Mouse (Mus musculus) forebrain, embryonic 12.5 days (tissue): ENCODE results near the gene Zfp872. TPM values are rescaled to one million over a fixed set of nuclear protein-coding genes. Genes with fewer than 3 reads are reported as not detected.
"Not testable (repeated sequence)": the region's sequence is repeated elsewhere in the genome, so short reads cannot be mapped to it uniquely, and the experiment has no call there.

Experiments
- ATAC-seq: fragments of 200-750 bp; cut with Nextera tagmentation; 2 replicates; pipeline ENCODE4 v1.8.0; 2017; ENCODE audit warnings: moderate TSS enrichment; ENCODE audit not compliant: low FRiP score
- H3K27ac ChIP-seq: fragments of 300-500 bp; sonication (generic); 2 replicates; pipeline ENCODE4 v1.5.1; 2016; ENCODE audit warnings: mild to moderate bottlenecking
- H3K27me3 ChIP-seq: fragments of 300-500 bp; sonication (generic); 2 replicates; pipeline ENCODE4 v1.6.1; 2016; ENCODE audit warnings: mild to moderate bottlenecking
- H3K36me3 ChIP-seq: fragments of 300-500 bp; sonication (generic); replicated peaks from 2 replicates; pipeline ENCODE4 v1.6.1; 2016; ENCODE audit warnings: mild to moderate bottlenecking
- H3K4me1 ChIP-seq: fragments of 300-500 bp; sonication (generic); 2 replicates; pipeline ENCODE4 v1.6.1; 2016
- H3K4me2 ChIP-seq: fragments of 300-500 bp; sonication (generic); 2 replicates; pipeline ENCODE4 v1.6.1; 2016; ENCODE audit warnings: mild to moderate bottlenecking, moderate library complexity
- H3K4me3 ChIP-seq: fragments of 300-500 bp; sonication (generic); replicated peaks from 2 replicates; pipeline ENCODE4 v1.5.1; 2016; ENCODE audit warnings: mild to moderate bottlenecking
- H3K9ac ChIP-seq: fragments of 300-500 bp; sonication (generic); 2 replicates; pipeline ENCODE4 v1.6.1; 2016; ENCODE audit warnings: mild to moderate bottlenecking
- H3K9me3 ChIP-seq: fragments of 300-500 bp; sonication (generic); 2 replicates; pipeline ENCODE4 v1.6.1; 2016
- WGBS: fragments of 180-500 bp; shearing (Covaris S2); methylation state at CpG from one replicate; pipeline ENCODE4 v1.1.7; 2016; 5-methylcytosine and 5-hydroxymethylcytosine counted together
- polyA plus RNA-seq: library from polyadenylated mRNA; unstranded; fragments of >200 nt; fragmentation: Nextera tagmentation; extraction: Ambion mirVana; gene quantifications from 2 replicates; pipeline ENCODE4 v1.2.1, GENCODE M21; 2016

Gene Zfp872
- polyA plus RNA-seq, 1 experiment from 2014 or later: 0.31 TPM

DNA sequence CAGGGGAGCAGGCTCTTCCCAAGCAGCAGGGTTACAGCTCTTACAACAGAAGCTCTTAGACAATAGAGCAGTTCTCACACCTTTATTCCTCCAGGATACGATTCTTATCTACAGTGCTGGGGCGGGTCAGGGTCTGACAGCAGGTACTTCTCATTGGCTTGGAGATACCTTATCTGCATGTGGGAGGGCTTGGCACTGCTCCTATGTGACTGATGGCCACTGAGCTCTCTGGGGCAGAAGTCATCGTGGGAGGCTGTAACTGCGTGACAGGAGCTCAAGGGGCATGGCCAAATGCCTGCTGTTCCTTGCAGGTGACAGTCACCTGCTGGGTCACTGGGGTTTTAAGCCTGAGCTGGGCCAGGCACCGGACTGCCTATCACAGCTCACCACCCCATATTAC lies 8.5 kb downstream of the Zfp872 start:
- Histone ChIP-seq H3K27ac (no peak overlapping the region), H3K4me3 (no peak overlapping the region), H3K36me3 (no peaks in the 10 kb centered on the region), H3K27me3 (no peaks in the 10 kb centered on the region), H3K9me3 (peaks cover 30% of the 10 kb centered on the region), H3K4me1 (no peaks in the 10 kb centered on the region), H3K9ac (no peak overlapping the region), H3K4me2 (no peak overlapping the region)
- WGBS: 47% methylated on average over 5 of the region's 5 CpGs
- no peak for ATAC-seq

- ATAC-seq: no peak
- no peaks in the 10 kb centered on the region for H3K9me3 ChIP-seq
- 84% methylated on average over 2 of the region's 2 CpGs for WGBS
- H3K36me3 ChIP-seq: no peaks in the 10 kb centered on the region
- H3K4me2 ChIP-seq: no peak overlapping the region
- no peak overlapping the region for H3K9ac ChIP-seq
- H3K27me3 ChIP-seq: no peaks in the 10 kb centered on the region
- H3K27ac ChIP-seq: no peak overlapping the region
- no peak overlapping the region for H3K4me3 ChIP-seq
- no peaks in the 10 kb centered on the region for H3K4me1 ChIP-seq
These were observed 25.9 kb downstream of the Zfp872 start for GRCm38 (mm10) chr9:22213785-22214194.

DNA sequence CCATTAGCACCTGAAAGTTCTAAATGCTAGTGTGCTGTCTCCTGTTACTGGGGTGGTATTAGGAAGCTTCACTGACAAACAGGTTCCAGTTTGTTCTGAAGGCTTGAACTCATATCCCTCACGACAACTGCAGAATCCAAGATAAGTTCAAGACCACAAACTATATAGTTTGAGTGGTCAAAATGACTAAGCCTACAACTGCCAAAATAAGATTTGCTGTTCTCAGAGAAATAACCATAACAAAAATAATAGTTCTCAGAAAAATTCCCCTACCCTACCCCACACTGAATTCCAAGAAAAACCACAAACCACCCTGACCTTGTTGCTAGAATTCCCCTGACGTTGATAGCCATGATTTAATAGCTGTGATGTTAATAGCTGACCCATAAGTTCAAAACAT lies 26.7 kb downstream of the Zfp872 start:
- ATAC-seq: no peak
- Histone ChIP-seq H3K27ac (no peak overlapping the region), H3K4me3 (no peak overlapping the region), H3K9ac (no peak overlapping the region), H3K27me3 (no peaks in the 10 kb centered on the region), H3K4me2 (no peak overlapping the region), H3K4me1 (no peaks in the 10 kb centered on the region), H3K9me3 (no peaks in the 10 kb centered on the region), H3K36me3 (no peaks in the 10 kb centered on the region)
- WGBS: 90% methylated on average over 2 of the region's 2 CpGs

- H3K27ac ChIP-seq: no peak overlapping the region
- no peak overlapping the region for H3K4me2 ChIP-seq
- H3K27me3 ChIP-seq: no peaks in the 10 kb centered on the region
- H3K4me3 ChIP-seq: no peak overlapping the region
- 61% methylated on average over 3 of the region's 3 CpGs for WGBS
- no peaks in the 10 kb centered on the region for H3K9me3 ChIP-seq
- no peak for ATAC-seq
- H3K9ac ChIP-seq: no peak overlapping the region
- no peaks in the 10 kb centered on the region for H3K4me1 ChIP-seq
- H3K36me3 ChIP-seq: no peaks in the 10 kb centered on the region
These were observed 28.8 kb downstream of the Zfp872 start for GRCm38 (mm10) chr9:22216705-22217104.

DNA sequence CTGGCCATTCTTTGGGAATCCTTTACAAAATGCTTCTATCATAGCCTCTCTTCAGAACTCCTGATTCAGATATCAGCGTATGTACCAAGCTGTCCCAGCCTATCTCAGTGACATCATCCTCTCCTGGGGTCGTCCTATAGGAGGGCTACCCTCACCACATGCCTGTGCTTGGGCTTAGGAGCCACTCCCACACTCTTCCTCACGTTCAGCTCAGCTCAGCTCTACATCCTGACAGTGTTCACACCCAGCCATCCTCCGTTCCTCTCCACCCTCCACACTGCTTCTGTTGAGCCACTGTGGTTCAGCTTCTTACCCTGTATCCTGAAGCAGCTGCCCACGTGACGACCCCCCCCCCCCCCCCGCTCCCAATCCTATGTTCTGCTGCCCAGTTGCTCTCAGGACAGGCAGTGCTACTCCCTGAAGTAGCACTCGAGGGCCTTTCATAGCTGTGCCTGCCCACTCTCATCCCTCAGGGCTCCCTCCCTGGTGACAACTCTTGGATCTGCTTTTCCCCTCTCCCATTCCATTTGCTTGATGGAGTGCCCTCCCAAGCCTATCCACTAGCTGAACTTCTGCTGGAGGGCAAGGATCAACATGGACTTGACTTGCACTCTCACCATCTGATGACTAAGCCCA lies 30.1 kb downstream of the Zfp872 start:
- no peak for ATAC-seq
- H3K9ac ChIP-seq: no peak overlapping the region
- H3K4me1 ChIP-seq: no peaks in the 10 kb centered on the region
- no peaks in the 10 kb centered on the region for H3K9me3 ChIP-seq
- no peak overlapping the region for H3K4me2 ChIP-seq
- H3K4me3 ChIP-seq: no peak overlapping the region
- no peak overlapping the region for H3K27ac ChIP-seq
- no peaks in the 10 kb centered on the region for H3K36me3 ChIP-seq
- 57% methylated on average over 6 of the region's 8 CpGs for WGBS
- H3K27me3 ChIP-seq: no peaks in the 10 kb centered on the region

DNA sequence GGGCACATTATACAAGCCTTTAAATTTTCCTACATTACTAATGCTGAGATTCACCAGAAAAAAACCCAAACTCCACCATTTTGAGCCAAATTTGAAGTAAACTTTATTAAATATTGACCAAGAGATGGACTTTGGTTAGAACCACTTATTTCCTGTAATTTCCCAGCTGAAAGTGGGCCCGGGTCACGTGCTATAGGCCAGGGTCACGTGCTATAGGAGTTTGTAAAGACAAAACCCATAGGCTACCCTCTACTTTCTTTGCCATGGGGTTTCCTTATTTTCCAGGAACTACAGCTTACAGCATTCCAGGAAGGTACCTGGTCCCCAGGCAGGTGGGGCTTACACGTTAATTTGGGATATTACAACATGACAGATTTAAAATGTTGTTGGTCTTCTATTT lies 36.2 kb downstream of the Zfp872 start:
- Histone ChIP-seq H3K9me3 (no peaks in the 10 kb centered on the region), H3K4me2 (no peak overlapping the region), H3K36me3 (no peaks in the 10 kb centered on the region), H3K27ac (no peak overlapping the region), H3K4me1 (peaks cover 5% of the 10 kb centered on the region; the same call in 1 of the 2 replicates), H3K9ac (no peak overlapping the region), H3K4me3 (no peak overlapping the region), H3K27me3 (no peaks in the 10 kb centered on the region)
- 95% methylated on average over 4 of the region's 4 CpGs for WGBS
- ATAC-seq: no peak

DNA sequence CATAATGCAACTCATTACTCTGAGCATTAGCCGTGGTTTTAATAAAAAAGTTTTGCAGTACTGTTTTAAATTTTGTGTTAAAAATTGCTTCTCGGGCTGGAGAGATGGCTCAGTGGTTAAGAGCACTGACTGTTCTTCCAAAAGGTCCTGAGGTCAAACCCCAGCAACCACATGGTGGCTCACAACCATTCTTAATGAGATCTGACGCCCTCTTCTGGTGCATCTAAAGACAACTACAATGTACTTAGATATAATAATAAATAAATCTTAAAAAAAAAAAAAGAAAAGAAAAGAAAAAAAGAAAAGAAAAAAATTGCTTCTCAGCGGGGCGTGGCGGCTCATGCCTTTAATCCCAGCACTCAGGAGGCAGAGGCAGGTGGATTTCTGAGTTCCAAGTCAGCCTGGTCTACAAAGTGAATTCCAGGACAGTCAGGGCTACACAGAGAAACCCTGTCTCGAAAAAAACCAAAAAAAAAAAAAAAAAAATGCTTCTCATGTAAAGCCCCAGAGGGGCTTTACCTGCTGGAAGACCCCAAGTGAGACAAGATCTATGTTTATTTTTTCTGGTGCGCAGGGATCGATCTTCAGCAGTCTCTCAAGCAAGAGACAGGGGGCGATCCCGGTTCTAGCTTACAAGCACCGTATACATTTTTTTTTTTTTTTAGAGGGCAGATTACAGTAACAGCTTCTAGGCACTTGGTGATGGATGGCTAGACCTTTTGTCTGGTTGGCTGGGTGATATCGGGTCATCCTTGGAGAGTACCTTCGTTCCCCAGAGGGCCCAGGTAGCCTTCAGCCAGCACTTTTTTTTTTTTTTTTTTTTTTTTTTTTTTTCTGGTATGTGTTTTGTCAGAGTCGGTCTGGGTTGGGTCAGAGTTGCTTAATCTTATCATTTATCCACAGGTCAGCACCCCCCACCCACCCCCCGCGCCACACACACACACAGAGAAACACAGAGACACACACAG lies 36.9 kb downstream of the Zfp872 start:
- Histone ChIP-seq H3K36me3 (no peaks in the 10 kb centered on the region), H3K27me3 (no peaks in the 10 kb centered on the region), H3K9ac (peak overlapping the region; percentile 69; the same call in 1 of the 2 replicates), H3K4me1 (peaks cover 5% of the 10 kb centered on the region; the same call in 1 of the 2 replicates), H3K9me3 (no peaks in the 10 kb centered on the region), H3K4me3 (peak overlapping the region; percentile 78), H3K4me2 (peak overlapping the region; percentile 70), H3K27ac (0 out of 2 replicates have a peak overlapping the region, but pooled peaks have one; percentile 13)
- ATAC-seq: peak; percentile 45
- 26% methylated on average over 17 of the region's 17 CpGs for WGBS

DNA sequence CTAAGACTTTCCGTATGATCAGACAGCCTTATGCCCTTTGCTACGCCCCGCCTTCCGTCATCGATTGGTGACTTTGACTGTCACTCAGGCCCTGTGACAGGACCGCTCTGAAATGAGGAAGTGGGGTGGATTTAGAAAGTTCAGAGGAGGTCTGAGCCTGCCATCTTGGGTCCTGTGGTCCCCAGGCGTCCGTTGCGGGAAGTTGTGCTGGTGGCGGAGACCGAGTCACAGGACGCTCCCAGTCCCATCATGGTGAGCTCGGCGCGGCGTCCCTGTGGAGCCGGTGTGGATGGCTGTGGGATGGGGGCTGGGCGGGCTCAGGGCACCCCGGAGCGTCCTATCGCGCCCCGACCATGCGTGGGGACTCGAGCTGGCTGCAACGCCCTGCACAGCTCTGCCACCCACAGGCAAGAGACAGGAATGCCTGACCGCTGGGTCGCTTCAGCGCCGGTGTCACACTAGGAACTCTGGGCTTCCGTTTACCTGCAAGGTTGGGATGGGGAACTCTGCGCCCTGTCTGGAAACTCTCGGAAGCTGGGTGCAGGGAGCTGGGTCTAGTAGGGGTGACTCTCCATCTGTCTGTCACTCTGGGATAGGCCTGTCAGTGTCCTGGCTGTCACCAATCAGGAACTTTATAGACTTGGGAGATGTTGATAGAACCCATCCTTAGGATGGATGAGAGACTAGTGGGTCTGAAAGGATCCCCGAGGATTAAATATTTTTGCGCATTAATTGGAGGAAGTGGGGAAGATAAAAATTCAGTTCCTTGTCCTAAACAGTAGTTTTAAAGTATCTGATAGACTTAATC lies 37.9 kb downstream of the Zfp872 start, which contains the start of gene Zfp809:
Gene Zfp809 (plus strand): TSS at position 134 of the 808 bp plus-strand sequence.
- Histone ChIP-seq H3K9me3 (no peaks in the 10 kb centered on the region), H3K4me3 (peak within 1 kb of the TSS; percentile 78), H3K36me3 (no peaks in the 10 kb centered on the region), H3K4me2 (peak within 1 kb of the TSS; percentile 70), H3K4me1 (peaks cover 5% of the 10 kb centered on the region; the same call in 1 of the 2 replicates), H3K27me3 (no peaks in the 10 kb centered on the region), H3K9ac (peak within 1 kb of the TSS; percentile 69), H3K27ac (peak within 1 kb of the TSS; percentile 83)
- WGBS: 2% methylated on average over 35 of the region's 35 CpGs
- ATAC-seq: peak; percentile 99

- 76% methylated on average over 7 of the region's 7 CpGs for WGBS
- not testable (repeated sequence) for H3K4me1 ChIP-seq, H3K27ac ChIP-seq, H3K9me3 ChIP-seq, H3K36me3 ChIP-seq, ATAC-seq, H3K27me3 ChIP-seq, H3K9ac ChIP-seq
- H3K4me3 ChIP-seq: peak overlapping the region; percentile 78
- H3K4me2 ChIP-seq: peak overlapping the region; percentile 70
These were observed 38.4 kb downstream of the Zfp872 start for GRCm38 (mm10) chr9:22226389-22226673.

DNA sequence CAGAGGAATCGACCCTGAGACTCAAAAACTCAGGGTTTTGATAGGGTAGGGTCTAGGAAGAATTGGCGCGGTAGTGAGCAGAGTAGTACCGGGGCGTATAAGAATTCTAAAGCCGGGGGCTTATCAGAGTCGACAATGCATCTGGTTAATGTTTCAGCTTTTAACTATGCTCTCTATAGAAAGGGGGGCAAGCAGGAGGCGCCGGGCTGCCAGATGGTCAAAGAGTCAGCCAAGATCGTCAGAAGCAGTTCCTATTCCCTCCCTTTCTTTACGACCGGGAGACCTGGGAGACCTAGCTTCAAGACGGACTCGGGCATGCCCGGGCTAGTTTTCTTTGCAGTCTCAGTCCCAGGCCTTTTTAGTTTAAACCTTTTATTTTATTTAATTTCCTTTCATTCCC lies 39.0 kb downstream of the Zfp872 start:
- ATAC-seq: no peak
- peaks cover 5% of the 10 kb centered on the region; the same call in 1 of the 2 replicates for H3K4me1 ChIP-seq
- no peak overlapping the region for H3K9ac ChIP-seq
- H3K36me3 ChIP-seq: no peaks in the 10 kb centered on the region
- H3K4me3 ChIP-seq: no peak overlapping the region
- no peaks in the 10 kb centered on the region for H3K9me3 ChIP-seq
- H3K4me2 ChIP-seq: no peak overlapping the region
- H3K27ac ChIP-seq: no peak overlapping the region
- no peaks in the 10 kb centered on the region for H3K27me3 ChIP-seq
- whole genome bisulfite sequencing: 96% methylated on average over 15 of the region's 15 CpGs

DNA sequence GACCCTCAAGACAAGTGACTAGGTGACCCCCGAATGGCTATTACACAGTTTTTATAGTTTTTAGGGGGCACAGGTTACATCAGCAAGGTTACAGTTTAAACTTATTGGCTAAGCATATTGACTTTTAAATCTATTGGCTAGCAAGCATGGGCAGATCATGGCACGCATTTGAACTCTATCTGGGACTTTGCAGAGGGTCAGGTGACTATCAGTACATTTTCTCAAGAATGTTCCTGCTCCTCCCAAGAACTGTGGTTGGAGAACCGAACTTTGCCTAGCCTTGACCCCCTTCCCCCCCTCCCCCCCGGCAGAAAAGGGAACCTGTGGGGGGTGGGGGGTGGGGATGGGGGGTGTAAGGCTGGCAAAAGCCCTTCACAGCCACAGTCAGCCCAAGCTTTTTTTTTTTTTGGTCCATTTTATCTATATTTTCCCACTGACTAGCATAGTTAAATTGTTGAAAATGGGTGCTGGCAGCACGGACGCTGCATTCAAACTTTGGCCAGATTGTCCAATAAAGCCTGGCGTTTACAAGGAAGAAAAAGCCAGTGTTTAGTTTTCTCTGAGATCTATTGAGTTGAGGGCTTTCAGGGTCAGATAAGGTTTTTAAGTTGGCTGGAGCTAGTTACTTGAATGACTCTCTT lies 41.6 kb downstream of the Zfp872 start:
- no peak overlapping the region for H3K9ac ChIP-seq

More for the DNA sequence above, 41.6 kb downstream of the Zfp872 start:
- ATAC-seq: no peak
- Histone ChIP-seq H3K27me3 (no peaks in the 10 kb centered on the region), H3K4me1 (peaks cover 5% of the 10 kb centered on the region; the same call in 1 of the 2 replicates), H3K36me3 (no peaks in the 10 kb centered on the region), H3K4me2 (no peak overlapping the region), H3K9me3 (no peaks in the 10 kb centered on the region), H3K4me3 (no peak overlapping the region), H3K27ac (no peak overlapping the region)
- WGBS: 92% methylated on average over 6 of the region's 7 CpGs
